15 mouse cellular contexts compared by ENCODE assay signal in the genomic region with DNA sequence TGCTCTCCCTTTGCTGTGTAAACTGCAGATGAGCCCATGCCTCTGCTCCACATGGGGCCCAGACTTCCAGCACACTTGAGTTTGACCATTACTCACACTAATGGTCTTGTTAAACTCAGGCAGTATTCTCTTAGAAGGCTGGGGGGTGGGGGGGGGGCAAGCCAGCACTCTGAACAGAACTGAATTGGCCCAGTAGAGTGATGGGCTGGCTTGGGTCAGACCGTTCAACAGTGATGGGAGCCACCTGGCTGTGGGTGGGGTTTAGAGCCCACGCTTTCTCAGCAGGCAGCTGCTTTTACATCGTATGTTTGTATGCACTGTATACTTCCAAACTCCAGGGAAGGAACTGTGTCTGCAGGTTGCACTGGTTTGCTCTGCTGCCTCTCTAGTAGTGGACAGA. TPM values are rescaled to one million over a fixed set of nuclear protein-coding genes. Genes with fewer than 3 reads are reported as not detected.
A peak's percentile ranks its signal among the peaks of the same experiment; 100 is the strongest.
DNase-seq lines count a peak whose midpoint lies in the region; ATAC-seq and TF ChIP-seq lines count a peak whose summit lies in the region.
"Had no signal": no experiment of that assay in that cellular context is flagged by ENCODE, and none has a peak within 500 bp of the region (broad histone marks: within the 10 kb centered on the region; RNA-seq: fewer than 3 reads in every experiment).

No protein-coding gene starts in this region.

- peaks cover 32% of the 10 kb centered on the region for H3K4me1 ChIP-seq in heart, embryonic 12.5 days (replicated peaks)
- H3K4me1 ChIP-seq in neural tube, embryonic 11.5 days (ENCODE audit: control insufficient read depth, insufficient read depth, low read length): 0 out of 2 replicates have a peak, but pooled peaks cover 3% of the 10 kb centered on the region
- H3K4me1 ChIP-seq in stomach, postnatal 0 days (replicated peaks; ENCODE audit: control insufficient read depth, insufficient read depth): no peaks in the 10 kb centered on the region
- H3K4me1 ChIP-seq: forebrain, embryonic 13.5 days; liver, embryonic 15.5 days had no signal

- DNase-seq in heart, adult 11 months: no peak
- peak; percentile 58 for DNase-seq in kidney, postnatal 10 days
- no peak for DNase-seq in kidney, adult 11 months
- peak; percentile 27 for DNase-seq in neural tube, embryonic 11.5 days (ENCODE audit: low spot score)
- no peak for DNase-seq in neural tube, embryonic 10.5 days (ENCODE audit: extremely low spot score, low spot score)
- DNase-seq in stomach, postnatal 0 days (ENCODE audit: low spot score): peak; percentile 28
- no peak for DNase-seq in right cerebral cortex, adult 2 months (ENCODE audit: low spot score in 2 of 2)
- DNase-seq: cerebellum, postnatal 36 days; left cerebral cortex, postnatal 4 days; thymus, postnatal 36 days had no signal

- 54% methylated on average over 3 of the region's 3 CpGs for WGBS in heart, embryonic 12.5 days
- WGBS in neural tube, embryonic 11.5 days: 36% methylated on average over 3 of the region's 3 CpGs
- WGBS in stomach, postnatal 0 days: 37% methylated on average over 3 of the region's 3 CpGs

- no peak overlapping the region for H3K9ac ChIP-seq in heart, embryonic 12.5 days
- no peak overlapping the region for H3K9ac ChIP-seq in neural tube, embryonic 11.5 days (ENCODE audit: low read length)
- no peak overlapping the region for H3K9ac ChIP-seq in stomach, postnatal 0 days (ENCODE audit: low read length)
- H3K9ac ChIP-seq: forebrain, embryonic 13.5 days; liver, embryonic 15.5 days had no signal

- ATAC-seq in heart, embryonic 12.5 days (ENCODE audit: insufficient number of reproducible peaks, low FRiP score): no peak
- no peak; the same call in 1 of the 2 replicates for ATAC-seq in neural tube, embryonic 11.5 days (ENCODE audit: insufficient read depth, low FRiP score, low TSS enrichment)
- ATAC-seq in stomach, postnatal 0 days (ENCODE audit: low FRiP score, low TSS enrichment): peak; percentile 63; the same call in 1 of the 2 replicates
- ATAC-seq: forebrain, embryonic 13.5 days; inflammation-experienced regulatory T-cells, adult 6 months had no signal

- H3K27me3 ChIP-seq in heart, embryonic 12.5 days (replicated peaks): no peaks in the 10 kb centered on the region
- H3K27me3 ChIP-seq in neural tube, embryonic 11.5 days (ENCODE audit: control insufficient read depth, insufficient read depth, low read length): no peaks in the 10 kb centered on the region
- H3K27me3 ChIP-seq in stomach, postnatal 0 days (ENCODE audit: control insufficient read depth, insufficient read depth, low read length): no peaks in the 10 kb centered on the region
- H3K27me3 ChIP-seq: forebrain, embryonic 13.5 days; liver, embryonic 15.5 days had no signal

- H3K9me3 ChIP-seq in heart, embryonic 12.5 days (replicated peaks): no peaks in the 10 kb centered on the region
- no peaks in the 10 kb centered on the region for H3K9me3 ChIP-seq in neural tube, embryonic 11.5 days (ENCODE audit: control insufficient read depth, low read length)
- H3K9me3 ChIP-seq in stomach, postnatal 0 days (ENCODE audit: control insufficient read depth, low read length): no peaks in the 10 kb centered on the region
- H3K9me3 ChIP-seq: forebrain, embryonic 13.5 days; hindbrain, embryonic 10.5 days; liver, embryonic 15.5 days had no signal

- no peak overlapping the region for H3K4me2 ChIP-seq in heart, embryonic 12.5 days
- no peak overlapping the region for H3K4me2 ChIP-seq in neural tube, embryonic 11.5 days (ENCODE audit: low read depth)
- H3K4me2 ChIP-seq in stomach, postnatal 0 days (replicated peaks; ENCODE audit: low read depth): no peak overlapping the region
- H3K4me2 ChIP-seq: forebrain, embryonic 13.5 days; liver, embryonic 15.5 days had no signal

- no peak for TF ChIP-seq EP300 in stomach, postnatal 0 days (optimal IDR thresholded peaks at IDR 0.05)

- H3K4me3 ChIP-seq in heart, embryonic 12.5 days: no peak overlapping the region
- no peak overlapping the region for H3K4me3 ChIP-seq in neural tube, embryonic 11.5 days (ENCODE audit: low read depth, low read length)
- no peak overlapping the region for H3K4me3 ChIP-seq in stomach, postnatal 0 days (ENCODE audit: low read depth, low read length)
- H3K4me3 ChIP-seq: forebrain, embryonic 13.5 days; hindbrain, embryonic 10.5 days; liver, embryonic 15.5 days had no signal

- TF ChIP-seq CTCF in stomach, postnatal 0 days (IDR thresholded peaks at IDR 0.05; ENCODE audit: low read depth): peak; percentile 4; the same call in 1 of the 2 replicates

- H3K36me3 ChIP-seq in heart, embryonic 12.5 days: peaks cover 26% of the 10 kb centered on the region
- no peaks in the 10 kb centered on the region for H3K36me3 ChIP-seq in neural tube, embryonic 11.5 days (ENCODE audit: control insufficient read depth, insufficient read depth, low read length)
- peaks cover 4% of the 10 kb centered on the region; the same call in 1 of the 2 replicates for H3K36me3 ChIP-seq in stomach, postnatal 0 days (ENCODE audit: control insufficient read depth, insufficient read depth, low read length)
- H3K36me3 ChIP-seq: hindbrain, embryonic 10.5 days had no signal

- peak overlapping the region; percentile 61; the same call in 1 of the 2 replicates for H3K27ac ChIP-seq in heart, embryonic 12.5 days (ENCODE audit: poor library complexity, severe bottlenecking)
- peak overlapping the region; percentile 35; the same call in 1 of the 2 replicates for H3K27ac ChIP-seq in neural tube, embryonic 11.5 days (ENCODE audit: low read depth, low read length)
- H3K27ac ChIP-seq in stomach, postnatal 0 days (replicated peaks): no peak overlapping the region
- H3K27ac ChIP-seq: forebrain, embryonic 13.5 days; hindbrain, embryonic 10.5 days; liver, embryonic 15.5 days had no signal

RNA-seq across cellular contexts. Expression of gene Coa5, which starts 30.9 kb away (rescaled TPM):
- 74.4 and 75.4 TPM in 2 replicates for polyA plus RNA-seq in heart, embryonic 12.5 days (2016; fragmentation: Nextera tagmentation; extraction: Ambion mirVana)
- 61.7 and 64.0 TPM in 2 replicates for polyA plus RNA-seq in neural tube, embryonic 11.5 days (2014; fragmentation: Nextera tagmentation; extraction: Ambion mirVana)
- polyA plus RNA-seq in stomach, postnatal 0 days (2015; fragmentation: Nextera tagmentation; extraction: Ambion mirVana): 24.1 and 25.8 TPM in 2 replicates

RNA-seq across cellular contexts. Expression of gene Unc50, which starts 31.0 kb away (rescaled TPM):
- polyA plus RNA-seq in heart, embryonic 12.5 days (2016; fragmentation: Nextera tagmentation; extraction: Ambion mirVana): 80.3 and 81.9 TPM in 2 replicates
- polyA plus RNA-seq in neural tube, embryonic 11.5 days (2014; fragmentation: Nextera tagmentation; extraction: Ambion mirVana): 113 and 114 TPM in 2 replicates
- 131 and 141 TPM in 2 replicates for polyA plus RNA-seq in stomach, postnatal 0 days (2015; fragmentation: Nextera tagmentation; extraction: Ambion mirVana)

Comparison
In these comparisons a context has a peak if more than half of its experiments do, and no peak if none do; other contexts are left out.
1. DNase-seq: peak in kidney, postnatal 10 days (single experiment), neural tube, embryonic 11.5 days (single experiment) and stomach, postnatal 0 days (single experiment); none in heart, adult 11 months (single experiment), kidney, adult 11 months (single experiment), neural tube, embryonic 10.5 days (single experiment) and right cerebral cortex, adult 2 months (0 of 2).